Mouse (Mus musculus): ENCODE data around the gene Zmym2.

Zmym2 gene

DNA sequence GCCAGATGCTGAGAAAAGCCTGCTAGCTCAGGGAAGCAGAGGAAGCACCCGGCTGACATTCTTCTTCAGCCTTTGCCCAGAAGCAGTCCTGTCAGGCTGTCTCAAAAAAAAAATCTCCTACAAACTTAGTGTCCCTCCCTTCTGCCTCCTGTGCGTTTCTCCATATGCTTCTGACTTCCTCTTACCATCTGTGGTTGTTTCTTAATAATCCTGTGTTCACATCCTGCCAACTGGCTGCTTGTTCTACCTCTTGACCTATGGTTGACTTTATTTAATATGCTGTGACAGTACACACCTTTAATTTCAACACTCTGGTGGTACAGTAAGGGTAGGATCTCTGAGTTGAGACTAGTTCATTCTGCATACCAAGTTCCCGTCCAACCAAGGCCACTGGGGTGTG, 32.1 kb downstream of the Zmym2 start:
- no peak for DNase-seq (ENCODE audit: low spot score)

- no peak for DNase-seq (ENCODE audit: low spot score)
Observed at GRCm38 (mm10) chr14:56935481-56935880, 49.0 kb downstream of the Zmym2 start.

DNA sequence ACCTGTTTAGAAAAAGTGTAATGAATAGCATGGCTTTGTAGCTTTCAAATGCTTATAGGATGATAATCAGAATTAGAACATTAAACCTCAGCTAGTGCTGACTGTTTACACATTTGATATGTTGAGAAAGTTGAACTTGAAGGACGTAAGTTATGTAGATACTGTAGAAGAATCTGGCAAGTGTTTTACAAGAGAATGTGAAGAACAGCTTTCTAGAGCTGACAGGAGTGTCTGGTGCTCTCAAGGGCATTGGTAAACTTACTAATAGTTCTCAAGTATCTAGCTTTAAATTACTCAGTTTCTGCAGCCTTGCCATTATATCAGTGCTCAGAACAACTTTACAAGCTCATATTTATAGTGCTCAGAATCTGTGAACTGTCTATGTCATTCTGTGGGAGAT, 53.5 kb downstream of the Zmym2 start:
- DNase-seq (ENCODE audit: low spot score) = no peak

DNA sequence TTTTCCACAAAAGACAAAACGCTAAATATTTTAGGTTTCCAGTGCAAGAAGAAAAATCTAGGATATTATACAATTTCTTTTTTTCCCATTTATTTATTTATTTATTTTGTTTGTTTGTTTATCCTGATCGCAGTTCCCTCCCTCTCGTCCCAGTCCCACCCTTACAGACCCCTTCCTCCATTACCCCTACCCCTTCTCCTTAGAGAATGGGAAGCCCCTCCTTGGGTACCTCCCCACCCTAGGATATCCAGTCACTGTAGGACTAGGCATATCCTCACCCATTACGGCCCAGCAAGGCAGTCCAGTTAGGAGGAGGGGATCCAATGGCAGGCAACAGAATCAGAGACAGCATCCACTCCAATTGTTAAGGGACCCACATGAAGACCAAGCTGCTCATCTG, 66.5 kb downstream of the Zmym2 start:
- DNase-seq (ENCODE audit: low spot score) = no peak

- no peak for DNase-seq (ENCODE audit: low spot score)
Observed at GRCm38 (mm10) chr14:56954393-56954792, 67.9 kb downstream of the Zmym2 start.

DNA sequence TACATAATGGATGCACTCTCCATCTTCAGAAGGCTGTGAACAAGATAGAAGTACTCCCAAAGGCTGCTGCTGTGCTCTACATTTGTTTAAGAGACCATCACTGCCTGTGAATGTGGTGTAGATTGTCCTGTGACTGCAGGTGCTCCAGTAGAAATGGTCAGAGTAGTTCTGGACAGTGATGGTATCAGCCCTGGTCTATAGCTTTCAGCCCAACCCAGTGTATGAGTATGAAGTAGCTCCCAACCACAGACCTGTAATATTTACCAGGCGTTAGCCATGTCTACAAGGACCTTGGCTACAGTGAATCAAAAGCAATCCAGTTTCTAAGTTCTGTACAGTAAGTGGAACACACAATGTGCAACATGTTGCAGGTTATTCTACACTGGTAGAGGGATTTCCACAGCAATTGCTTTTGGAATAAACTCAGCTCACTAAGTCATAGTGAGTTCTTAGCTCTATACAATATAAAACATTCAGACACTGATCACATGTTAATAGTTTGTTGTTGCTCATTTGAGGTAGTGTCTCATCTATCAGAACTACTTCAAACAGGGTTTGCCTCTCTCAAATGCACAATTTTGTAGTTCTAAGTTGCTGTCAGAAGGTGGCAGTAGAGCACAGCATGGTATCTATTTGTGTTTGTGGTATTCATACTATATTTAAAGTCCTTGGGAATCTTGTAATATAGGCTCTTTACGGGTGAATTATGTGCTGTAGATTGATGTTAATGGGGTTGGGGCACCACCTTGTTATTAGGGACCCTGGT, 77.7 kb downstream of the Zmym2 start:
- DNase-seq (ENCODE audit: low spot score) = no peak

GRCm38 (mm10) chr14:56969653-56970052, 83.2 kb downstream of the Zmym2 start:
- DNase-seq (ENCODE audit: low spot score) = no peak

DNA sequence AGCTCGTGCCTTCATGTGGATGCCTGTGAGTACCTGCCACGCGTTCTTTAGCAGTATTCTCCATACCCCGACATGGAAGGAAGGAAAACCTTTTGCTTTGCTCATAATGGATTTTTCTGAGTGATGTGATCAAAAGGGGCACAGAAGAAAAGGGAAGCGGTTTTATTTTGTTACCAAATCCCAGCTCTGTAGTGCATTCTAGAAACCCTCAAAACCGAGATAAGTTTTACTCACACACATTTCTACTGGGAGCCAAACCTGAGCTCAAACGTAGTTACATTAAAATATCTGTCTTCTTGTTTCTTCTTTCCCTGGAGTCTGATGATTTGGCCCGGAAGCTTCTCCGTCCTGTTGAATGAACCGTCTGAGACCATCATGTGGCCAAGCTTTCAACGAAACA, 83.7 kb downstream of the Zmym2 start:
- no peak for DNase-seq (ENCODE audit: low spot score)

DNA sequence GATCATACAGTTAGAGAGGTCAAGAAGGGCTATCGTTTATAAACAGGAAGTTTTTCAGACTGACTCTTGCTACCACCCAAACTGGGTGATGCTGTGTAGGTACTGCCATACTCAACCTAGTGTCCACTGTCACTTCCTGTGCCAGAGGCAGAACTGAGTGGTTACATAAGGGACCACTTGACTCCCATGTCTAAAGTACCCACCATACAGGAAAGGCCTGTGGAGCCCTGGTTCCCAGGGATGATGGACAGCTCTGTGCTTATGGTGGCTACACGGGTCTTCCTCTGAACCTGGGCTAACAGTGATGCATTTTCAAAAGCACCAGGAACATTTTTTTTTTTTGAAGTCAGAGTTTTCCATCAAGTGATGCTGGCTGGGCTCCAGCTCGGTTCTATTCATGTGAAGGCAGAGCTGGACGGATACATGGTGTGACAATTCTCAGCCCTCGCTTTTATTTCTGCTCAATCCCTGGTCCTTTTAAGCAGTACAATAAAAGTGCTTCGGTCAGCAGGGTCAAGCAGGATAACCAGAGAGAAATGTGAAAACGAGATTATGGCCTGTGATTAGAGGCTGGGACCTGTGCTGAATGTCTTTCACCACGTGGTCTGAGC, 91.7 kb downstream of the Zmym2 start:
- DNase-seq (ENCODE audit: low spot score) = no peak

- DNase-seq (ENCODE audit: low spot score) = no peak
Observed at GRCm38 (mm10) chr14:56988621-56989020, 102.2 kb downstream of the Zmym2 start.

All from spleen, adult 12 weeks (tissue).